Mouse (Mus musculus) megakaryocyte, embryonic 14.5 days (primary cell): ENCODE measurements around the gene Cs. TPM values are rescaled to one million over a fixed set of nuclear protein-coding genes. Genes with fewer than 3 reads are reported as not detected.

Source experiments
- H3K27me3 ChIP-seq: replicated peaks from 2 replicates; pipeline ENCODE3; 2012; ENCODE audit warnings: inconsistent platforms
- H3K36me3 ChIP-seq: replicated peaks from 2 replicates; pipeline ENCODE3; 2012; ENCODE audit warnings: low read length, inconsistent platforms, mixed read lengths
- H3K4me1 ChIP-seq: 2 replicates; pipeline ENCODE4 v1.6.1; 2012; ENCODE audit warnings: inconsistent platforms
- H3K4me3 ChIP-seq: replicated peaks from 2 replicates; pipeline ENCODE3; 2012; ENCODE audit warnings: moderate library complexity, mild to moderate bottlenecking, inconsistent platforms
- H3K9me3 ChIP-seq: 2 replicates; pipeline ENCODE4 v1.6.1; 2012; ENCODE audit warnings: inconsistent platforms
- FLI1 ChIP-seq: IDR thresholded peaks from 2 replicates; pipeline ENCODE4 v1.6.1; 2012; ENCODE audit warnings: low read length, inconsistent platforms, mixed read lengths
- GATA1 ChIP-seq: IDR thresholded peaks from 3 replicates; pipeline ENCODE4 v1.6.1; 2012; ENCODE audit warnings: mixed read lengths, low read length, inconsistent platforms, borderline replicate concordance
- polyA plus RNA-seq: library from polyadenylated mRNA; stranded (reverse); fragments of >175 nt; gene quantifications from 2 replicates; pipeline ENCODE4 v1.2.3, GENCODE M21; 2012; ENCODE audit warnings: low replicate concordance; ENCODE audit not compliant: insufficient read depth

The Cs gene
- polyA plus RNA-seq, 1 experiment = 12.1 TPM

GRCm38 (mm10) chr10:128382482-128382881 is 44.9 kb downstream of the Cs start:
- no peaks in the 10 kb centered on the region for H3K9me3 ChIP-seq
- no peaks in the 10 kb centered on the region for H3K27me3 ChIP-seq
- no peak overlapping the region for H3K4me3 ChIP-seq
- peaks cover 92% of the 10 kb centered on the region for H3K36me3 ChIP-seq
- H3K4me1 ChIP-seq = peaks cover 31% of the 10 kb centered on the region
- TF ChIP-seq GATA1 = no peak
- no peak for TF ChIP-seq FLI1

GRCm38 (mm10) chr10:128385902-128386301 is 48.4 kb downstream of the Cs start:
- TF ChIP-seq FLI1 = no peak
- no peak overlapping the region for H3K4me3 ChIP-seq
- H3K9me3 ChIP-seq = no peaks in the 10 kb centered on the region
- H3K27me3 ChIP-seq = no peaks in the 10 kb centered on the region
- peaks cover 97% of the 10 kb centered on the region for H3K36me3 ChIP-seq
- H3K4me1 ChIP-seq = peaks cover 34% of the 10 kb centered on the region

GRCm38 (mm10) chr10:128388941-128389340 is 51.4 kb downstream of the Cs start:
- H3K9me3 ChIP-seq = no peaks in the 10 kb centered on the region
- no peaks in the 10 kb centered on the region for H3K27me3 ChIP-seq
- TF ChIP-seq GATA1 (no peak), FLI1 (no peak)
- H3K36me3 ChIP-seq = peaks cover 99% of the 10 kb centered on the region
- H3K4me3 ChIP-seq = no peak overlapping the region
- peaks cover 37% of the 10 kb centered on the region for H3K4me1 ChIP-seq

- Histone ChIP-seq H3K27me3 (no peaks in the 10 kb centered on the region), H3K9me3 (no peaks in the 10 kb centered on the region), H3K36me3 (peaks cover 99% of the 10 kb centered on the region), H3K4me3 (no peak overlapping the region), H3K4me1 (peaks cover 37% of the 10 kb centered on the region)
- TF ChIP-seq GATA1 (no peak), FLI1 (no peak)
These were observed 52.0 kb downstream of the Cs start for GRCm38 (mm10) chr10:128389570-128389969.

- H3K27me3 ChIP-seq = no peaks in the 10 kb centered on the region
- H3K9me3 ChIP-seq = no peaks in the 10 kb centered on the region
- no peak overlapping the region for H3K4me3 ChIP-seq
- TF ChIP-seq GATA1 = no peak
- no peak for TF ChIP-seq FLI1
- peaks cover 98% of the 10 kb centered on the region for H3K36me3 ChIP-seq
- H3K4me1 ChIP-seq = peaks cover 37% of the 10 kb centered on the region
These were observed 52.8 kb downstream of the Cs start for GRCm38 (mm10) chr10:128390366-128390765.

GRCm38 (mm10) chr10:128391850-128392249 is 54.3 kb downstream of the Cs start:
- no peak overlapping the region for H3K4me3 ChIP-seq
- H3K27me3 ChIP-seq = no peaks in the 10 kb centered on the region
- H3K9me3 ChIP-seq = no peaks in the 10 kb centered on the region
- peaks cover 35% of the 10 kb centered on the region for H3K4me1 ChIP-seq
- H3K36me3 ChIP-seq = peaks cover 98% of the 10 kb centered on the region
- TF ChIP-seq GATA1 (no peak), FLI1 (no peak)

- H3K4me3 ChIP-seq = no peak overlapping the region
- no peaks in the 10 kb centered on the region for H3K9me3 ChIP-seq
These were observed 58.6 kb downstream of the Cs start for GRCm38 (mm10) chr10:128396017-128396673.

GRCm38 (mm10) chr10:128396716-128397264 is 59.3 kb downstream of the Cs start:
- Histone ChIP-seq H3K36me3 (peaks cover 82% of the 10 kb centered on the region), H3K4me1 (peaks cover 22% of the 10 kb centered on the region), H3K4me3 (no peak overlapping the region), H3K9me3 (no peaks in the 10 kb centered on the region), H3K27me3 (no peaks in the 10 kb centered on the region)
- TF ChIP-seq FLI1 (no peak), GATA1 (no peak)

More at GRCm38 (mm10) chr10:128396017-128396673, 58.6 kb downstream of the Cs start:
- Histone ChIP-seq H3K4me1 (peaks cover 24% of the 10 kb centered on the region), H3K27me3 (no peaks in the 10 kb centered on the region), H3K36me3 (peaks cover 82% of the 10 kb centered on the region)
- TF ChIP-seq FLI1 = no peak
- no peak for TF ChIP-seq GATA1

GRCm38 (mm10) chr10:128397466-128397865 is 59.9 kb downstream of the Cs start:
- H3K36me3 ChIP-seq = peaks cover 80% of the 10 kb centered on the region
- H3K9me3 ChIP-seq = no peaks in the 10 kb centered on the region
- no peaks in the 10 kb centered on the region for H3K27me3 ChIP-seq
- TF ChIP-seq GATA1 (no peak), FLI1 (no peak)
- peaks cover 20% of the 10 kb centered on the region for H3K4me1 ChIP-seq
- H3K4me3 ChIP-seq = no peak overlapping the region

- Histone ChIP-seq H3K27me3 (no peaks in the 10 kb centered on the region), H3K4me3 (no peak overlapping the region), H3K9me3 (no peaks in the 10 kb centered on the region), H3K36me3 (peaks cover 77% of the 10 kb centered on the region), H3K4me1 (peaks cover 20% of the 10 kb centered on the region)
- no peak for TF ChIP-seq FLI1
- no peak for TF ChIP-seq GATA1
These were observed 62.8 kb downstream of the Cs start for GRCm38 (mm10) chr10:128400338-128400737.
